Mouse (Mus musculus): Measurements from ENCODE around the gene Kif6.

Kif6 gene

GRCm38 (mm10) chr17:49839243-49839642 lies 224.3 kb downstream of the Kif6 start:
- no peak for DNase-seq (ENCODE audit: low read depth, low spot score)

GRCm38 (mm10) chr17:49851210-49851609 lies 236.3 kb downstream of the Kif6 start:
- DNase-seq (ENCODE audit: low read depth, low spot score): no peak

GRCm38 (mm10) chr17:49852183-49852582 lies 237.2 kb downstream of the Kif6 start:
- DNase-seq (ENCODE audit: low read depth, low spot score): no peak

GRCm38 (mm10) chr17:49855785-49856184 lies 240.8 kb downstream of the Kif6 start:
- no peak for DNase-seq (ENCODE audit: low read depth, low spot score)

GRCm38 (mm10) chr17:49860057-49860816 lies 245.3 kb downstream of the Kif6 start:
- DNase-seq (ENCODE audit: low read depth, low spot score): no peak

GRCm38 (mm10) chr17:49863597-49863996 lies 248.7 kb downstream of the Kif6 start:
- DNase-seq (ENCODE audit: low read depth, low spot score): no peak

- DNase-seq (ENCODE audit: low read depth, low spot score): no peak
Observed at GRCm38 (mm10) chr17:49865604-49866003, 250.7 kb downstream of the Kif6 start.

GRCm38 (mm10) chr17:49866653-49867215 lies 251.8 kb downstream of the Kif6 start:
- DNase-seq (ENCODE audit: low read depth, low spot score): no peak

- DNase-seq (ENCODE audit: low read depth, low spot score): no peak
Observed at GRCm38 (mm10) chr17:49867321-49868137, 252.6 kb downstream of the Kif6 start.

- DNase-seq (ENCODE audit: low read depth, low spot score): no peak
Observed at GRCm38 (mm10) chr17:49869246-49869645, 254.3 kb downstream of the Kif6 start.

GRCm38 (mm10) chr17:49872305-49872704 lies 257.4 kb downstream of the Kif6 start:
- no peak for DNase-seq (ENCODE audit: low read depth, low spot score)

- DNase-seq (ENCODE audit: low read depth, low spot score): no peak
Observed at GRCm38 (mm10) chr17:49874746-49875145, 259.8 kb downstream of the Kif6 start.

- no peak for DNase-seq (ENCODE audit: low read depth, low spot score)
Observed at GRCm38 (mm10) chr17:49875401-49875800, 260.5 kb downstream of the Kif6 start.

- DNase-seq (ENCODE audit: low read depth, low spot score): peak; percentile 70
Observed at GRCm38 (mm10) chr17:49875939-49876651, 261.2 kb downstream of the Kif6 start.

- DNase-seq (ENCODE audit: low read depth, low spot score): no peak
Observed at GRCm38 (mm10) chr17:49880919-49881744, 266.2 kb downstream of the Kif6 start.

GRCm38 (mm10) chr17:49881796-49882195 lies 266.9 kb downstream of the Kif6 start:
- no peak for DNase-seq (ENCODE audit: low read depth, low spot score)

- DNase-seq (ENCODE audit: low read depth, low spot score): peak; percentile 47
Observed at GRCm38 (mm10) chr17:49883136-49883755, 268.3 kb downstream of the Kif6 start.

- no peak for DNase-seq (ENCODE audit: low read depth, low spot score)
Observed at GRCm38 (mm10) chr17:49885035-49885434, 270.1 kb downstream of the Kif6 start.

- DNase-seq (ENCODE audit: low read depth, low spot score): peak; percentile 69
Observed at GRCm38 (mm10) chr17:49889629-49890028, 274.7 kb downstream of the Kif6 start.

GRCm38 (mm10) chr17:49890861-49891260 lies 275.9 kb downstream of the Kif6 start:
- no peak for DNase-seq (ENCODE audit: low read depth, low spot score)

Data from ES-CJ7 (cell line).